Mouse (Mus musculus) embryonic facial prominence, embryonic 14.5 days (tissue): Measurements from ENCODE around the gene Hspbp1. TPM values are rescaled to one million over a fixed set of nuclear protein-coding genes. Genes with fewer than 3 reads are reported as not detected.
A peak's percentile ranks its signal among the peaks of the same experiment; 100 is the strongest.

Experiments used
- ATAC-seq: fragments of 200-750 bp; cut with Nextera tagmentation; 2 replicates; pipeline ENCODE4 v1.8.0; 2017; ENCODE audit warnings: low read depth, moderate number of reproducible peaks, moderate TSS enrichment
- DNase-seq: peaks from one replicate; pipeline ENCODE4 v3.0.0-alpha.2; 2015; ENCODE audit warnings: low spot score
- H3K27ac ChIP-seq: fragments of 300-500 bp; sonication (generic); replicated peaks from 2 replicates; pipeline ENCODE4 v1.5.1; 2014; ENCODE audit warnings: low read depth, mild to moderate bottlenecking, low read length, moderate library complexity
- H3K27me3 ChIP-seq: fragments of 300-500 bp; sonication (generic); replicated peaks from 2 replicates; pipeline ENCODE4 v1.6.1; 2014; ENCODE audit warnings: low read length; ENCODE audit not compliant: control insufficient read depth, insufficient read depth
- H3K36me3 ChIP-seq: fragments of 300-500 bp; sonication (generic); 2 replicates; pipeline ENCODE4 v1.6.1; 2014; ENCODE audit warnings: low read length, mixed read lengths; ENCODE audit not compliant: control insufficient read depth, insufficient read depth
- H3K4me1 ChIP-seq: fragments of 300-500 bp; sonication (generic); 2 replicates; pipeline ENCODE4 v1.6.1; 2014; ENCODE audit warnings: antibody characterized with exemption, low read length; ENCODE audit not compliant: control insufficient read depth, insufficient read depth
- H3K4me2 ChIP-seq: fragments of 300-500 bp; sonication (generic); 2 replicates; pipeline ENCODE4 v1.6.1; 2014; ENCODE audit warnings: low read depth, mild to moderate bottlenecking, low read length, moderate library complexity, mixed read lengths
- H3K4me3 ChIP-seq: fragments of 300-500 bp; sonication (generic); 2 replicates; pipeline ENCODE4 v1.5.1; 2014; ENCODE audit warnings: low read depth, mild to moderate bottlenecking, low read length
- H3K9ac ChIP-seq: fragments of 300-500 bp; sonication (generic); 2 replicates; pipeline ENCODE4 v1.6.1; 2014; ENCODE audit warnings: low read depth, mild to moderate bottlenecking, low read length, moderate library complexity, mixed read lengths
- H3K9me3 ChIP-seq: fragments of 300-500 bp; sonication (generic); 2 replicates; pipeline ENCODE4 v1.6.1; 2016; ENCODE audit warnings: low read length; ENCODE audit not compliant: control insufficient read depth
- WGBS: fragments of 180-500 bp; shearing (Covaris S2); extraction: QIAGEN DNeasy Blood & Tissue Kit; methylation state at CpG from one replicate; pipeline ENCODE4 v1.1.7; 2014; 5-methylcytosine and 5-hydroxymethylcytosine counted together
- polyA plus RNA-seq: library from polyadenylated mRNA; unstranded; fragments of >200 nt; fragmentation: Nextera tagmentation; extraction: Ambion mirVana; gene quantifications from 2 replicates; pipeline ENCODE4 v1.2.1, GENCODE M21; 2014

Hspbp1 gene
- polyA plus RNA-seq, 1 experiment from 2014 or later = 77.5 TPM

GRCm38 (mm10) chr7:4674114-4674731, 10.6 kb downstream of the Hspbp1 start:
- H3K4me1 ChIP-seq = no peaks in the 10 kb centered on the region
- peaks cover 55% of the 10 kb centered on the region for H3K36me3 ChIP-seq
- no peak overlapping the region for H3K4me3 ChIP-seq
- H3K9ac ChIP-seq = no peak overlapping the region
- H3K27ac ChIP-seq = no peak overlapping the region
- H3K27me3 ChIP-seq = no peaks in the 10 kb centered on the region
- DNase-seq (no peak), ATAC-seq (no peak)
- no peak overlapping the region for H3K4me2 ChIP-seq
- WGBS = 85% methylated on average over 12 of the region's 12 CpGs
- no peaks in the 10 kb centered on the region for H3K9me3 ChIP-seq

- ATAC-seq (peak; percentile 71), DNase-seq (no peak)
- H3K9me3 ChIP-seq = no peaks in the 10 kb centered on the region
- no peak overlapping the region for H3K4me2 ChIP-seq
- H3K36me3 ChIP-seq = peaks cover 64% of the 10 kb centered on the region
- no peak overlapping the region for H3K27ac ChIP-seq
- H3K27me3 ChIP-seq = no peaks in the 10 kb centered on the region
- WGBS = 42% methylated on average over 4 of the region's 4 CpGs
- no peak overlapping the region for H3K4me3 ChIP-seq
- H3K4me1 ChIP-seq = no peaks in the 10 kb centered on the region
- H3K9ac ChIP-seq = no peak overlapping the region
Measured at GRCm38 (mm10) chr7:4671956-4672355, 12.9 kb downstream of the Hspbp1 start.

GRCm38 (mm10) chr7:4670655-4671255, 14.1 kb downstream of the Hspbp1 start:
- H3K4me1 ChIP-seq = no peaks in the 10 kb centered on the region
- no peak overlapping the region for H3K4me2 ChIP-seq
- DNase-seq = no peak
- ATAC-seq = no peak
- no peak overlapping the region for H3K4me3 ChIP-seq
- no peak overlapping the region for H3K9ac ChIP-seq
- H3K36me3 ChIP-seq = peaks cover 67% of the 10 kb centered on the region
- no peak overlapping the region for H3K27ac ChIP-seq
- 90% methylated on average over 8 of the region's 8 CpGs for WGBS
- H3K27me3 ChIP-seq = no peaks in the 10 kb centered on the region
- no peaks in the 10 kb centered on the region for H3K9me3 ChIP-seq

- H3K36me3 ChIP-seq = peaks cover 62% of the 10 kb centered on the region
- no peaks in the 10 kb centered on the region for H3K27me3 ChIP-seq
- no peaks in the 10 kb centered on the region for H3K4me1 ChIP-seq
- H3K4me3 ChIP-seq = no peak overlapping the region
- no peaks in the 10 kb centered on the region for H3K9me3 ChIP-seq
- ATAC-seq = no peak
- DNase-seq = no peak
- no peak overlapping the region for H3K9ac ChIP-seq
- H3K27ac ChIP-seq = no peak overlapping the region
- H3K4me2 ChIP-seq = no peak overlapping the region
- 96% methylated on average over 9 of the region's 9 CpGs for WGBS
Measured at GRCm38 (mm10) chr7:4669156-4669555, 15.7 kb downstream of the Hspbp1 start.

- DNase-seq (no peak), ATAC-seq (no peak)
- Histone ChIP-seq H3K4me1 (no peaks in the 10 kb centered on the region), H3K36me3 (peaks cover 63% of the 10 kb centered on the region), H3K9me3 (no peaks in the 10 kb centered on the region), H3K4me3 (no peak overlapping the region), H3K4me2 (no peak overlapping the region), H3K27me3 (no peaks in the 10 kb centered on the region), H3K27ac (no peak overlapping the region), H3K9ac (no peak overlapping the region)
- 94% methylated on average over 8 of the region's 8 CpGs for WGBS
Measured at GRCm38 (mm10) chr7:4668506-4668905, 16.4 kb downstream of the Hspbp1 start.

GRCm38 (mm10) chr7:4666871-4667270, 18.0 kb downstream of the Hspbp1 start:
- Histone ChIP-seq H3K4me3 (no peak overlapping the region), H3K36me3 (peaks cover 68% of the 10 kb centered on the region), H3K4me1 (no peaks in the 10 kb centered on the region), H3K9me3 (no peaks in the 10 kb centered on the region), H3K27ac (no peak overlapping the region), H3K9ac (no peak overlapping the region), H3K4me2 (no peak overlapping the region), H3K27me3 (no peaks in the 10 kb centered on the region)
- WGBS = 95% methylated on average over 5 of the region's 5 CpGs
- DNase-seq = no peak
- no peak for ATAC-seq

- ATAC-seq = no peak
- DNase-seq = no peak
- no peak overlapping the region for H3K9ac ChIP-seq
- peaks cover 48% of the 10 kb centered on the region for H3K36me3 ChIP-seq
- no peaks in the 10 kb centered on the region for H3K27me3 ChIP-seq
- WGBS = 94% methylated on average over 2 of the region's 2 CpGs
- no peaks in the 10 kb centered on the region for H3K9me3 ChIP-seq
- no peak overlapping the region for H3K4me2 ChIP-seq
- no peaks in the 10 kb centered on the region; the same call in 1 of the 2 replicates for H3K4me1 ChIP-seq
- H3K27ac ChIP-seq = no peak overlapping the region
- no peak overlapping the region for H3K4me3 ChIP-seq
Measured at GRCm38 (mm10) chr7:4663742-4664141, 21.1 kb downstream of the Hspbp1 start.

- DNase-seq (no peak), ATAC-seq (no peak)
- Histone ChIP-seq H3K9ac (no peak overlapping the region), H3K9me3 (no peaks in the 10 kb centered on the region), H3K27ac (no peak overlapping the region), H3K4me1 (no peaks in the 10 kb centered on the region; the same call in 1 of the 2 replicates), H3K27me3 (no peaks in the 10 kb centered on the region), H3K4me2 (no peak overlapping the region), H3K4me3 (no peak overlapping the region), H3K36me3 (peaks cover 43% of the 10 kb centered on the region)
- 64% methylated on average over 8 of the region's 8 CpGs for WGBS
Measured at GRCm38 (mm10) chr7:4663179-4663578, 21.7 kb downstream of the Hspbp1 start.

GRCm38 (mm10) chr7:4659911-4660443, 24.9 kb downstream of the Hspbp1 start:
- WGBS = 46% methylated on average over 3 of the region's 3 CpGs
- DNase-seq (peak; percentile 16), ATAC-seq (no peak)
- peaks cover 21% of the 10 kb centered on the region for H3K4me1 ChIP-seq
- H3K9ac ChIP-seq = peak overlapping the region; percentile 92
- no peaks in the 10 kb centered on the region for H3K27me3 ChIP-seq
- H3K27ac ChIP-seq = peak overlapping the region; percentile 98
- H3K36me3 ChIP-seq = peaks cover 23% of the 10 kb centered on the region
- peak overlapping the region; percentile 81 for H3K4me2 ChIP-seq
- peak overlapping the region; percentile 81 for H3K4me3 ChIP-seq
- H3K9me3 ChIP-seq = no peaks in the 10 kb centered on the region
